Mouse (Mus musculus) liver, adult (tissue): Measurements from ENCODE around the gene Zbtb9.

Experiments used
- GATA4 ChIP-seq: IDR thresholded peaks from 2 replicates; pipeline ENCODE4 v1.6.1; 2014; ENCODE audit warnings: mild to moderate bottlenecking, low read length; ENCODE audit not compliant: insufficient replicate concordance

Gene Zbtb9

GRCm38 (mm10) chr17:26972703-26973574, at the start of gene Zbtb9:
TSS of gene Zbtb9 (plus strand) at chr17:26973167.
- TF ChIP-seq GATA4, result no peak; the same call in 1 of the 2 replicates

GRCm38 (mm10) chr17:26932839-26933398, 40.0 kb upstream of the Zbtb9 start, which contains the start of gene Phf1:
TSS of gene Phf1 (plus strand) at chr17:26933052.
- TF ChIP-seq GATA4, result no peak

GRCm38 (mm10) chr17:26933419-26933818, 39.5 kb upstream of the Zbtb9 start:
- TF ChIP-seq GATA4, result no peak

GRCm38 (mm10) chr17:26933885-26934827, 38.8 kb upstream of the Zbtb9 start:
- TF ChIP-seq GATA4, result no peak

GRCm38 (mm10) chr17:26935027-26935426, 37.9 kb upstream of the Zbtb9 start:
- no peak for TF ChIP-seq GATA4

GRCm38 (mm10) chr17:26936453-26936852, 36.5 kb upstream of the Zbtb9 start:
- TF ChIP-seq GATA4, result no peak

GRCm38 (mm10) chr17:26936921-26937695, 35.9 kb upstream of the Zbtb9 start:
- TF ChIP-seq GATA4, result no peak

- TF ChIP-seq GATA4, result no peak
Measured at GRCm38 (mm10) chr17:26937883-26938695, 34.9 kb upstream of the Zbtb9 start.

GRCm38 (mm10) chr17:26938731-26939130, 34.2 kb upstream of the Zbtb9 start:
- TF ChIP-seq GATA4, result no peak

GRCm38 (mm10) chr17:26939178-26939972, 33.6 kb upstream of the Zbtb9 start, which contains the start of gene Cuta:
TSS of gene Cuta (minus strand) at chr17:26939569.
- peak; percentile 22; the same call in 1 of the 2 replicates for TF ChIP-seq GATA4

GRCm38 (mm10) chr17:26939973-26940300, 33.0 kb upstream of the Zbtb9 start:
- no peak for TF ChIP-seq GATA4

GRCm38 (mm10) chr17:26941031-26941789, 31.8 kb upstream of the Zbtb9 start, which contains the start of gene Syngap1:
TSS of gene Syngap1 (plus strand) at chr17:26941253.
- no peak for TF ChIP-seq GATA4
